Mouse (Mus musculus) heart, postnatal 25 days (tissue): ENCODE measurements at regions not wholly inside any gene's neighbourhood (a gene's known extent, or its start where the extent isn't known, plus 50 kb on each side); places are given as distances from the start of the nearest gene placed in this dataset.

Experiments
- DNase-seq: peaks from one replicate; pipeline ENCODE4 v3.0.0; 2022; ENCODE audit warnings: low spot score
- intact Hi-C: fragments of 180-260 bp; cut with DNase I; formaldehyde crosslinking; loops from one replicate; pipeline ENCODE4 v1.15.1; 2025

DNA sequence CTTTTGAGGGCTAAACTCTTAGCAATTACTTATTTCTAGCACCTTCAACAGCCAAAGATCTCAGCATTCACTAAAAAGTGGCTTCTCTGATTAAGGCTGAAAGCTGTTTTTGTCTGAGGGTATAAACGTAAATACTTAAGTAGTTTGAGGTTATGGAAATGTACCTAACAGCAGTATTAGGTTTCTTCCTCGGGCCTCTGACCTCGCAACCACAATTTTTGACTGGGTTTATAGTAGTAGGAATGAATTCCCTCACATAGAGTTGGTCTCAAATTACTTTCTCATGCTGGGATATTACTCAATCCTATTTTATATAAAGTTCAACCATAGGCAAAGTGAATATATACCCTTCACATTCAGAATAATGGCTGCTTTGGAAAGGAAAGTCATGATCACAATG, 310.5 kb upstream of the Paip1 start:
- intact Hi-C loops = no loop called here
- DNase-seq = no peak

DNA sequence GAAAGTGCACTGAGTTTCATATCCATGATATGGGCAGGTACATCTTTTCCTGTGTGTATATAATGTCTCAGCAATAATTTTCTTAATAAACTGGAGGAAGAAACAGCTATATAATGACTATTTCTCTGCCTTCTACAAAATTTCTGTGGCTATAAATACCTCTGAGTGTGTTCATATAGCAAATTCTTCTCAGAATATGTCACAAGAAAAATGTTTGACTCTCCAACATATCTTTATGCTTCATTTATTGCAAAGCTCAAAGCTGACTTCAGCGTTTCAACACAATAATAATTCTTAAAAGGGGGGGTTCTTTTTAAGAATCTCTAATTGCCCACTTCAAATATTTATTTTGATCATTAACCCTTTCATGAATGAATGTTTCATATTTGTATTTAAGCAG, 310.0 kb upstream of the Paip1 start:
- no peak for DNase-seq
- intact Hi-C loops = no loop called here

DNA sequence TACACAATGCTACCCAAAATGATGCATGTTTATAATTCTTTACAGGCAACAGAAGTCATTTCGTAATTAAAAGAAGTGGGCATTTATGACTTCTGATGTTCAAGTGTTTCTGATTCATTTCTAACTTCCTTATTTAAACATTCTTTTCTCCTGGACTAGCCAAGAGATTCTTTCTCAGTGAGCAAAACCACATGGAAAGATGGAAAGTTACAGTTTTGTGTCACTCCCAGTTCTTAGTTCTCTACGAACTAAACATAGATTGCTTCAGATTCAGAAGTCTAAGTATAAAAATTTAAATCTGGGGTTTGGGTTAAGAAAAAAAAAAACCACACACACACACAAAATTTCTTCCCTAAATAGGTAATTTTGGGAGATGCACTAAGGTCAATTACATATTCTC, 288.0 kb upstream of the Paip1 start:
- DNase-seq = no peak
- intact Hi-C loops = no loop called here

DNA sequence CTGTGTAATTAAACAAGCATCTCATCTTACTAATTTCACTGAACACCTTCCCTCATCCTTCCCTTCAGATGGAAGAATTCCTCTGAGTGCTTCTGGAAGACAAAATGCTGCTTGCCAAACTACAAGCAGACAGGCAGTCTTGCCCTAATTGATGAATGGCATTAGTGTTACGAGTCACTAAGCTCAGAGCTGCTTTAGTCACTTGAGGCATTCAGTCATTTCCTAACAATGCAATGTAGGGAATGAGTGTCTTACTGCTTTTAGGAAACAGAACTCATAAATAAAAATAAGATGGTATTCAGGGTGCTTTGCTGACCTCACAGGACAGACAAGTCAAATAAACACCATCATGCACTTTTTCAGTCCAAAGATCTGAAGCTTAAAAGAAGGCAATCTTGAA, 285.1 kb upstream of the Paip1 start:
- no peak for DNase-seq

DNA sequence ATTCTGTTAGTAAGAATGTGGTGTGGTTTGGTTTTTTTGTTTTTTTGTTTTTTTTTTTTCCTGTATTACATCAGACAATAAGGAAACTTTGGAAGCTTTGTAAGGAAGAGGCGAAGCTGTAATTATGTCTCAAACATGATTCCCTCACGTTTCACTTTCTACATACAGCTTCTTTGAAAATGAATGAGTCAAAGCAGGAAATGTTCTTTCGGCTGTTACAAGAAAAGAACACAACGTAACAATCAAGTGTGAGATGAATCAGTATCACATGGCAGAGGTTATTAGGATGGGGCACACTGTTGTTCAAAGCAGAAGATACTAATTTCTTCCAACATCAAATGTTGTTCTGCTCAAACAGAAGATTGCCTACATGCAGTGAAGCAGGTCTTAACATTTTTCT, 282.7 kb upstream of the Paip1 start:
- intact Hi-C loops = no loop called here

More for the DNA sequence above, 285.1 kb upstream of the Paip1 start:
- intact Hi-C loops = no loop called here

DNA sequence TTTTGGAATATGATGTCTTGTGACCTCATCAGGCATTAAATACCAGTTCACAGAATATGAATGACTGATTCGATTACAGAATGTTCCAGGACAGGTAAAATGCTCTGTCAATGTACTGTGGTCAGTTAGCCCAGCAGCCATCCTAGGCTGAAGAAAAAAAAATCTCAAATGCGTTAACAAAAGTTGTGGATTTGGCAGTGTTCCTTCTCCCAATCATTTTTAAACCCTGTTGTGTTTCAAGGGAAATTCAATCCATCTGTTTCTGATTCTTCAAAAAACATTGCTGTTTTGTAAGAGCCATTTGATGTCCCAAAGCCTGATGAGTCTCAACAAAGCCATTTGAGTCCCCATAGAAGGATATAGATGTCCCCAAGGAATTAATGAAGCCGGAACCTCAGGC, 280.7 kb upstream of the Paip1 start:
- intact Hi-C loops = no loop called here
- DNase-seq = no peak

More for the DNA sequence above, 282.7 kb upstream of the Paip1 start:
- DNase-seq = no peak

DNA sequence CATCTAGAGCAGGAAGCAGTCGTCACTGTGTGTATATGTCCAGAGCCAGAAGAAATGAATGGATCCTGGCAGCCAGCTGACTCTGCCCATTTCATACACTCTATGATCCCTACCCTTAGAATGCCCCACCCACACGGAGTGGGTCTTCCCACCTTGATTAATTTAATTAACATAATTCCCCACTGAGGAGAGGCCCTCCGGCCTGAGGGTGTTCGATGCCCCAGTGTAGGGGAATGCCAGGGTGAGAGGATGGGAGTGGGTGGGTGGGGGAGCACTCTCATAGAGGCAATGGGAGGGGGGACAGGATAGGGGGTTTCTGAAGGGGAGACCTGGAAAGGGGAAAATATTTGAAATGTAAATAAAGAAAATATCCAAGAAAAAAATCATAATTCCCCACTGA, 279.3 kb upstream of the Paip1 start:
- intact Hi-C loops = no loop called here
- DNase-seq = no peak

DNA sequence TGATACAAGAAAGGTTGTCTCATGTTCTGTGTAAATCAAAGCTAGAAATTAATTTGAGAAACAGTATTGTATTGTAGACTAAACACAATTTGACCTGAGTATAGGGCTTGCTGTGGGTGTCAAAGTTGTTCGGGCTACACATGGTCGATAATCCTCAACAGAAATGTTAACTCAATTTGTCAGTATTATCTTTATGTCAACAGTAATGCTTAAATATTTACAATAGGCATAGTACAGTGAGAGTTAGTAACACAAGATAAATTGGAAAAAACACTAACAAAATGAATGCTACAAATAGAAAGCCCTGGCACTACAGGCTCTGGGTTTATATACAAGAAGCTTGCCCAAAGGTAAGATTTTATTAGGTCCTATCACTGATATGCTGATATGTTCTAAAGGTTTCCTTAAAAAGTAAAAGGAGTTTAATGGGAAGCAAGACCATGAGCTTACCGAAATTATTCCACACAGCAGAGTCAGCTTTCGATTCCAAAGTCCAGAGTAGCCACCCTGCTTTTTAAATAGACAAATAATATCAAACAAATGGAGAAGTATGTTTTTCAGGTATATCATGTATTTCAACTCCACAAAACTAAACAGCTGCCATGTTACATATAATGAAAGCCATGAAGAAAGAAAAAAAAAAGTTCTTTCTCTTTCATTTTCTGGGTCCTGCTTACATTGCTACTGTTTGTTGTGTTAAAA, 277.4 kb upstream of the Paip1 start:
- intact Hi-C loops = loop anchor here (1.0 kb wide), 1 partner anchor 93 kb away; no protein-coding TSS in a partner anchor
- no peak for DNase-seq

DNA sequence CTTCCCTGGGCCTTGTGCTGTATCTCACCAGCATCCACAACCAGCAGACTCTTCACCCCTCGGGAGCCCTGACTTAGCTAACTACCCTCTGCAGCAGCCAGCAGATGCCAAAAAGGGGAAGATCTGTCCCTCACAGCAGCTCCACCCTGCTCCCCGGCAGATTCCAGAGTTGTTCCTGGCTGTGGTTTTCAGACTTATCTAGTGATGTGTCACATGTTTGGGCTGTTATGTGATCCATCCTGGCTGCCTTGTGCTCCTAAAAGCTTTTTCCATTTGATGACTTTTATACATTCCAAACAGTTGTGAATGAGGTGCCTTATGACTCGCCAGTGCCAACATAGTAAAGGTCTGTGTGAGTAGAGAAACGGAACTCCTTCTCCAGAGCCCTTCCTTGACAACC, 250.6 kb upstream of the Paip1 start:
- no peak for DNase-seq
- intact Hi-C loops = no loop called here

DNA sequence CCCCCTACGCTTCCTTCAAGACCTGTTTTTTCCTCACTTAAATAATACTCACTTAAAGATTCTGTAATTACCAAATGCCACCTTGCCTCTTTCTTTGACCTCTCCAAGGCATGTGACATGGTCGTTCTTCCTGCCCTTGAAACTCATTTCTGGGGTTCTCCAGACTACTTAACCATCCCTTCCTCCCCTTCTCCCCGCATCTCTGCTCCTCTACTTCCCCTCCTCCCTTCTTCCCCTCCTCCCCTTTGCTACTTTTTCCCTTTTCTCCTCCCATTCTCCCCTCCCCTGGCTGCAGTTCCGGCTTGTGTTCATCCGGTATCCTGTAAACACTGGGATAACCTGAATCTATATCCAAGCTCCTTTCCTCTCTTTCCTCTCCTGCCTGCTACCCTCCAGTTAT, 250.2 kb upstream of the Paip1 start:
- DNase-seq = no peak
- intact Hi-C loops = no loop called here

DNA sequence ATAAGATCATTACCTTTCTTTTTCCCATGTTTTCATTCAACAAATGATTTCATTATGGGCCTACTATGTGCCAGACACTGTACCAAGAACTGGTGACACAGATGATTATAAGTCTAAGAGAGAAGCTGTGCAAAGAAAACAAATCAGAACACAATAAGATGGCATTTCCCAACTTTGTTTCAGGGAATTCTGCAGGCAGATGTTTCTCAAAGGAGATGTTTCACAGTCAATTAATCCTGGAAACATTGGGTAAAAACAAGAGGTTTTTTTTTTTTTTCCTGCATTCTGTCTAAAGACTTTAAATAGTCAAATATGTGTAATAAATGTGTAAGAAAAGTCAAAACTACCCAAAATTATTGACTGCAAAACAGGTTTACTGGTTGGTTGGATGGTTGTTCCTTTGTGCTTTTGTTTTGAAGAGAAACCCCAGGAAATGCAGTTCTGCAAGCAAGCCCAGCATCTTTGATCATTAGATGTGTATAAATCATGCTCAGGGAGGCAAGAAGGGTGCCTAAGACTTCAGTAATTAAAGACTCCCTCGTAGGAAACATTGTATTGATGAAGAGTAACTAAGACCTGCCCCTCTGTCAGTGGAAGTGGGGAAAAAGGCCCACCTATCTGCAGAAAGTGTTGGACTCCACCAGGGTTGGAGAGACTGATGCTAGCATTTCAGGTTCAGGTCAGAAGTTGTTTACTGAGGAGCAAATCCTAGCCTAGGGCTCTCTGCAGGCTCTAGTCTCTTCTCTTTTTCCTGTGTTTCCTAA, 249.1 kb upstream of the Paip1 start:
- intact Hi-C loops = no loop called here
- no peak for DNase-seq

DNA sequence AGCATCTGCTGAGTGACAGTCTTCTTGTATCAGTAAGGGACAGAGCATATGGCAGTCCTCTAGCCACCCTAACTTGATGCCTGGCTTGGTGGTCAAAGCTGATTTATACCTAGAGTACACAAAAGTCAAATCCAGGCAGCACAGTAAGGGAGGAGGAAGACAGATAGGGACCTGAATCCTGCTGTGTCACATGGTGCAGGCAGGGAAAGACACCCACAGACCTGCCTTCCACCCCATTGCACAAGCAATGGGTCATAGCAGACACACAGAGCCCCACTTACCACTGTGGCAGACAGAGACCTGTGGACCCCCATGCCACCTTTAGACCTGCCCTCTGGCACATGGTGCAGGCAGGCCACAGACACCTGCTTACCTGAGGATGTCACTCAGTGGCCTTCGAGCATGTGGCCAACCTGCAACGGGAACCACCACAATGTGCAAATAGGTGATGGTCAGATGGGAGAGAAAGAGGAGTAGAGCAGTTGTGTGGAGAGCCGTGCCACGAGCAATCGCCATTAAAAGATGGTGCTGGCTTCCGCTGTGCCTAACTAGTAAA, 244.0 kb upstream of the Paip1 start:
- no peak for DNase-seq
- intact Hi-C loops = no loop called here

DNA sequence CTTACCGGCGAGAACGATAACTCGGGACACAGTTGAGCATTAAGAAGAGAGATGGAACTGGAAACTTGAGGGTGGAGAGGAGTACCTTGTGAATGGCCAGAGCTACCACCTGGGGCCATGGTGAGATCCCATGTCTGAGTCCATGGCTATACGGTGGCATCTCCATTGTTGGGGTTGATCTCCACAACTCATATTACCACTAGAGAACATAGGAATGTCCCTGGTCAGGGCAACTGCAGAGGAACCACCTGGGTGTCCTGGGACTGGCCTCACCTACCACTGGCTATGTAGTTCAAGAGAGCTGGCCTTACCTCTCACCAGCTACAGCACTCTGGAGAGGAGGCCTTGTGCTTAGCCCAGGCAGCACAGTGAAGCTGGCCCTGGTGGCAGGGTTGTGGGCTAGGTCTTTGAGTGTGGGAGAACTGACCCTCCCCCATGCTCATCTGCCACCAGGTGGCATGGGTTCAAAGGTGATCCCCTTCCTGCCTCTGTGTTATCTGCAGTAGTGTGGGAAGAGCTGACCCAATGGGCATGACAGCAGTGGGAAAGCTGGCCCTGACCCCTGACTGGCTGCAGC, 242.7 kb upstream of the Paip1 start:
- intact Hi-C loops = no loop called here
- no peak for DNase-seq

DNA sequence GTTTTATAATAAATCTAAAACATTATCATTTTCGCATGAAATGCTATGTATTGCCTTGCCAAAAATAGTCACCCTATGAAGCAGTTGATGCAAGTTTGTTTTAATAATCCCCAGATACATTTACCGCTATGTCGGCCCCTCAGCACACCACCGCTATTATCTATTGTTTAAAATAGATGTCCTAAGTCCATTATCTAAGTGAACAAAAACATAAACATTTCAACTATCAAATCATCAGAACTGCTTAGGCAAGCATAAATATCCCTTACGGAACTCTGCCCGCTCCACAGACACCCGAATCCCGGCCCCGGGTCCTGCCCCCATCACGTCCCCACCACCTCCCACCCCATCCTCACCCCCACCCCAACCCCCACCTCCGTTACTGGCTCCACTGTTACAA, 196.8 kb upstream of the Paip1 start:
- intact Hi-C loops = no loop called here

DNA sequence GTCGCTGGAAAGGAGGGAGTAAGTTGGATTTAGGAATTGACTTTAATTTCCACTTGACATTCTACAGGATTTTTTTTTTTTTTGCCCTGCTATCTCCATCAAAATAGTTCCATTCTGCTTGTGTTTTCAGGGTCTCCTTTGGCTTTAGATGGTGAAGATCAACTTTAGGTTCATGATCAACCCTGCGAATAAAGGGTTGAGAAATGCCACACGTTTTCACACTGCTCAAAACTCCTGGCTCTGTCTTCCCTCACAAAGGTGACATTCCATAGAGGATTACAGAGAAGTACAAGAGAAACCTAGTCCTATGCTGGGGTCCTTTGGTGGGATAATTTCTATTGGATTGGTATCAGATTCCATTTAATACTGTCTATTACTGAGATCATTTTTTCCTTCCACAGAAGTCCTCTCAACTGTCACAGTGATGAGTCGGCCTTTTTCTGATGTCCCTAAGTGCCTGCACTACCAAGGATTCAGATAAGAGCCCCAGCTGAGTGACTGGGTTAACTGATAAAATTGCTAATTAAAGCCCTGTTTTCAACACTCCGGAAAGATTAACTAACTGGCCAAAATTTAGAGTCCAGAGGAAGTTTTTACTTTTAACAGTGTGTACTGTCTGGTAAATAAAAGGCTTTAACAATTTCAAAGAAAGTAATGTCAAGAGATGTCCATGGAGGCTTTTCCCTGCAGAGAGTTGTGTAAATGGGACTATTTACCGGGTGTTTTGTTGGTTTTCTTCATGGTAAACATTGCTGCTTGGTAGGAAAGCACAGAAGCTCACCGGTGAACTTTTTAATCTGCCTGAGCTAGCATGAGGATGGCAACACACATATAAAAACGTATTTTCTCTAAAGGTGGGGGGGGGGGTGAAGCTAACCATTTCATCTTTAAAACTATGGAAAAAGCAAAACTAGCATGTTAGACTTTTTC, 196.0 kb upstream of the Paip1 start:
- intact Hi-C loops = no loop called here
- no peak for DNase-seq

More for the DNA sequence above, 196.8 kb upstream of the Paip1 start:
- no peak for DNase-seq

DNA sequence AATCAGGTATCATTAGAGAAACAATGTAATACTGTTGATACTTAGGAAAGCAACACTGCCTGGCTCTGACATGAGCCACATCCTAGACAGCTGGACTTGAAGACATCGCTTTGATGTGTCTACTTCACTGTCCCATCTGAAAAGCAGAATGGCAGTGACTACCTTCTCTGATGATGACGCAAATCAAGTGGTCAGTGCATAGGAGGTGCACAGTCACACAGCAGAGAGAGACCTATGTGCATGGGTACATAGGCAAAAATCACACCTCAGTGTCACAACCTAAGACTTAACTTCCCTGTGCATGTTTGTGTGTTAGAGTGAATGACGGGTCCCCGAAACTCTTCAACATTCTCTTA, 195.4 kb upstream of the Paip1 start:
- DNase-seq = no peak
- intact Hi-C loops = no loop called here

DNA sequence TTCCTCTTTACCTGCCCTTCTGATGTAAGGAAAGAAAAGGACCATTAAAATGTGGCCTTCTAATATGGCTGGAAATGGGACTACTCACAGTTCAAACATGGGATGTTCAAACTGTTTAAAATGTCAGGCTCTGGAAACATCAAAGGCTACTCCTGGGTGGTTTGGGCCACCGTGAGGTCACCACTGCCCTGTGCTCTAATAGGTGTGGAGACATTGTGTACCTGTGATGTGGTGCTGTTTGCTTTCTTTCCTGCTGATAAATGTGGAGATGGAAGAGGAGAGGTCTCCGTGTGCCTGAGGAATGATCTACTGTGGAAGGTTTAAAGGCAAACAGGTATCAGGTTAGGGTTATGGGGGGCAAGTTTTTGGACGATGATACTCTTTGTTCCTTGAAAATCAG, 194.5 kb upstream of the Paip1 start:
- DNase-seq = no peak
- intact Hi-C loops = no loop called here

DNA sequence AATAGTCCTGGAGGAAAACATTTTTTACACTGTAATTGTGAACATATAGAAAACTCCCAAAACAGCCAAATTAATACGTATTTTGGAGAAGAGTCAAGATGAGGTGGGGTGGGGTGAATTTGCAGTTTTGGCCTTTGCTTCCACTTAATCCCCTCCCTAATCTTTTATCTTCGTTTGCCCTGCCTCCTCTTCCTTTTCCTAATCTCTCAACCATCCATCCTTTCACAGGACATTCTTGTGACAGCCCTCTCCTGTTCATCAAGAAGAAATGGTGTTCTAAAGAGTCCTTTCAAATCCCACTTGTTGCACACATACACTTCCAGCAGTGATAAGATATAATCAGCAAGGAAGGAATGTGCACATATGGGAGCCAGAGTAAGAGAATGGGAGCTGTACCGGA, 186.0 kb upstream of the Paip1 start:
- no peak for DNase-seq
- intact Hi-C loops = no loop called here

DNA sequence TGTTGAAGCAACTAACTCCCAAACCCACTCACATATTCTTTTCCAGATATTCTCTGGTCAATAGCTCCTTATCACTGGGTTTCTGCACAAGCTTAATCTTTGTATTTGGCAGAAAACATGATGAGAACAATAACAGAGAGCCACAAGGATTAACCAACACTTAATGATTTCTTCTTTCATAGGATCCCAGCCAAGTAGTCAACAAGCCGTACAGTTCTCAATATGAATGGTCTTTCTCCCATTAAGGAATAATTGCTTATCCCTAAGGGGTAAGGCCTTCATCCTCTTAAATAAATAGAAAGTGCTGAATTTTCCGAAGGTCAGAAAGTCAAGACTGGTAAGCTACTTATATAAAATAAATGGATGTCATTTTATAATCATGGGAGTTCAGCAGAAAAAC, 181.3 kb upstream of the Paip1 start:
- intact Hi-C loops = no loop called here
- DNase-seq = no peak

DNA sequence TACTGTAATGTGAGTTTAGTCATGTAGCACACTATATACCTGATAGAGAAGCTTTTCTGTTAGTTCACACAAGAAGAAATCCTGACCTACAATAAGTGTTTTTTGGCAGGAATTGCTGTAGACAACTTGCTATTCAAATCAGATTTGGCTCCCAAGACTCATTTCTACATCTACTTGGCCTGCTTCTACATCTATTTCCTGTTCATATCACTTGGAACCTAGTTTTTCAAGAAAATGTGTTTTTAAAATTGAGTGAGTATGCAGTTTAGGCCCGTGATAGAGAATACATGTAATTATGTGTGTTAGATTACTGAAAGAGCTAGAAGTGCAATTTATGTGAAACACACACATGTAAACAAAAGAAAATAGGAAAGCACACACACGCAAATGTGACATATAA, 176.4 kb upstream of the Paip1 start:
- intact Hi-C loops = no loop called here
- DNase-seq = no peak
